Mouse (Mus musculus) heart, adult 2 months (tissue): ENCODE data around the gene Tnrc6a. TPM values are rescaled to one million over a fixed set of nuclear protein-coding genes. Genes with fewer than 3 reads are reported as not detected.

Experiments used
- DNase-seq, 2 experiments: peaks; one replicate each; pipeline ENCODE4 v3.0.0; 2021
- H3K27ac ChIP-seq: fragments of 200-600 bp; 2 replicates; pipeline ENCODE4 v1.8.1; 2022
- H3K27me3 ChIP-seq: fragments of 200-500 bp; 2 replicates; pipeline ENCODE4 v1.6.1; 2012; ENCODE audit warnings: mild to moderate bottlenecking, low read length, inconsistent platforms, mixed read lengths; ENCODE audit not compliant: control insufficient read depth, insufficient read depth
- H3K36me3 ChIP-seq: fragments of 200-500 bp; 2 replicates; pipeline ENCODE4 v1.6.1; 2012; ENCODE audit warnings: low read length, inconsistent platforms; ENCODE audit not compliant: control insufficient read depth, insufficient read depth
- H3K4me1 ChIP-seq: fragments of 200-500 bp; 2 replicates; pipeline ENCODE4 v1.6.1; 2011; ENCODE audit warnings: low read length; ENCODE audit not compliant: control insufficient read depth, insufficient read depth
- H3K4me3 ChIP-seq: fragments of 200-600 bp; 2 replicates; pipeline ENCODE4 v1.8.1; 2022
- H3K79me2 ChIP-seq: fragments of 200-500 bp; replicated peaks from 2 replicates; pipeline ENCODE4 v1.6.1; 2012; ENCODE audit warnings: mild to moderate bottlenecking, inconsistent platforms, low read length, moderate library complexity, mixed read lengths; ENCODE audit not compliant: control insufficient read depth, insufficient read depth
- H3K9ac ChIP-seq: fragments of 200-500 bp; 2 replicates; pipeline ENCODE4 v1.6.1; 2012; ENCODE audit warnings: low read depth, mild to moderate bottlenecking, control low read depth, inconsistent platforms, low read length, mixed read lengths
- CTCF ChIP-seq: fragments of 200-600 bp; IDR thresholded peaks from 2 replicates; pipeline ENCODE4 v1.8.1; 2022; ENCODE audit warnings: antibody characterized with exemption, mild to moderate bottlenecking, moderate library complexity
- EP300 ChIP-seq: fragments of 200-500 bp; IDR thresholded peaks from 2 replicates; pipeline ENCODE4 v1.6.1; 2011; ENCODE audit warnings: low read depth, low read length, control low read depth; ENCODE audit not compliant: insufficient read depth
- POLR2A ChIP-seq: fragments of 200-500 bp; IDR thresholded peaks from 2 replicates; pipeline ENCODE4 v1.6.1; 2011; ENCODE audit warnings: mild to moderate bottlenecking, low read depth, low read length, control low read depth; ENCODE audit not compliant: insufficient read depth
- WGBS: fragments of 180-500 bp; shearing (Covaris S2); methylation state at CpG from one replicate; pipeline ENCODE4 v1.1.7; 2018; 5-methylcytosine and 5-hydroxymethylcytosine counted together
- intact Hi-C: fragments of 180-260 bp; cut with DNase I; formaldehyde crosslinking; loops from one replicate; pipeline ENCODE4 v1.15.1; 2025
- polyA plus RNA-seq: library from polyadenylated mRNA; depleted of rRNA; stranded (reverse); fragments of >200 nt; gene quantifications from 2 replicates; pipeline ENCODE4 v1.2.3, GENCODE M21; 2012; rRNA removed
- total RNA-seq, 2 experiments: library from RNA; stranded (reverse); gene quantifications; 2 replicates each; pipeline ENCODE4 v1.2.3; 2021

The Tnrc6a gene
- total and polyA plus RNA-seq, 3 experiments: 22.8 to 34.2 (median 24.2) TPM

GRCm38 (mm10) chr7:123225159-123225558 lies 101.5 kb downstream of the Tnrc6a start:
- no peaks in the 10 kb centered on the region for H3K27me3 ChIP-seq
- H3K9ac ChIP-seq: no peak overlapping the region
- H3K79me2 ChIP-seq: no peaks in the 10 kb centered on the region
- H3K27ac ChIP-seq: no peak overlapping the region
- no peaks in the 10 kb centered on the region for H3K4me1 ChIP-seq
- TF ChIP-seq CTCF (no peak), POLR2A (no peak), EP300 (no peak)
- H3K4me3 ChIP-seq: no peak overlapping the region
- no peak for DNase-seq
- intact Hi-C loops: no loop called here
- 84% methylated on average over 4 of the region's 4 CpGs for WGBS
- no peaks in the 10 kb centered on the region for H3K36me3 ChIP-seq

DNA sequence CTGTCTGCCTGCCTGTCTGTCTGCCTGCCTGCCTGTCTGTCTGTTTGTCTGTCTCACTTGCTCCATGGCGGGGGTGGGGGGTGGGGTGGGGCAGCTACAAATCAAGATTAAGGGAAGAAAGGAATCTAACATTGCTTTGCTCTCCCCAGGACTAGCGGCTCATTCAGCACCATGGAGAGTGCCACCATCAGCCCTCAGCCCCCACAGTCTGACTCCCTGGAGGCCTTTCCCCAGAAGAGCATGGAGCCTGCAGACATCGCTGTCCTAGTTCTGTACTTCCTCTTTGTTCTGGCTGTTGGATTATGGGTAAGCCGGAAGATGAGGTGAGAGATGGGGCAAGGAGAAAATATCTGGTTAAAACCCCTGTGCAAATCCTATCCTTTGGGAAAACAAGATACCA lies 111.8 kb downstream of the Tnrc6a start:
- Histone ChIP-seq H3K4me1 (no peaks in the 10 kb centered on the region), H3K79me2 (no peaks in the 10 kb centered on the region), H3K27me3 (no peaks in the 10 kb centered on the region; the same call in 1 of the 2 replicates), H3K4me3 (no peak overlapping the region), H3K27ac (no peak overlapping the region), H3K36me3 (no peaks in the 10 kb centered on the region), H3K9ac (no peak overlapping the region)
- DNase-seq: no peak
- TF ChIP-seq POLR2A: no peak
- no peak for TF ChIP-seq CTCF
- TF ChIP-seq EP300: no peak
- intact Hi-C loops: no loop called here
- 17% methylated on average over 4 of the region's 4 CpGs for WGBS

GRCm38 (mm10) chr7:123238621-123239020 lies 114.9 kb downstream of the Tnrc6a start:
- Histone ChIP-seq H3K4me3 (no peak overlapping the region), H3K4me1 (no peaks in the 10 kb centered on the region), H3K27ac (no peak overlapping the region), H3K27me3 (no peaks in the 10 kb centered on the region; the same call in 1 of the 2 replicates), H3K9ac (no peak overlapping the region), H3K79me2 (no peaks in the 10 kb centered on the region), H3K36me3 (no peaks in the 10 kb centered on the region)
- TF ChIP-seq EP300 (no peak), POLR2A (no peak), CTCF (no peak)
- WGBS: 62% methylated on average over 4 of the region's 4 CpGs
- no peak for DNase-seq
- intact Hi-C loops: no loop called here

DNA sequence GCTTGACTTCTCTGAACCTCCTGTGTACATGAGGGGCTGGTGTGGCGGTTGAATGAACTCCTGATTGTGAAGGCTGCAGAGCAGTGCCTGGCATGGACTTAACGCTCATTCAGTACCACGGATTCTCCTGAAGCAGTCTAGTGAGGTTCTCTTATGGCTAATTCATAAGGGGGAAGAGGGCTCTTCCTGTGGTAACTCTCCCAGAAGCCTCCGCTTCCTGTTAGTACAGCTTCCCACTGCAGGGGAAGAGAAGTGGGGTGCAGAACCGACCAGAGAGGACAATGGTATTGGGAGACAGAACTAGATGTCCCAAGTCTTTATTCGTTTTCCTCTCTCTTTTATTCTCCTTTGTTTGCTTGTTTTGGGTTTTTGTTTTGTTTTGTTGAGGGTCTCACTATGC lies 116.4 kb downstream of the Tnrc6a start:
- 46% methylated on average over 6 of the region's 6 CpGs for WGBS
- Histone ChIP-seq H3K27ac (no peak overlapping the region), H3K4me1 (no peaks in the 10 kb centered on the region), H3K9ac (no peak overlapping the region), H3K79me2 (no peaks in the 10 kb centered on the region), H3K4me3 (no peak overlapping the region), H3K27me3 (no peaks in the 10 kb centered on the region; the same call in 1 of the 2 replicates), H3K36me3 (no peaks in the 10 kb centered on the region)
- TF ChIP-seq POLR2A (no peak), EP300 (no peak), CTCF (no peak)
- DNase-seq: no peak
- intact Hi-C loops: no loop called here

DNA sequence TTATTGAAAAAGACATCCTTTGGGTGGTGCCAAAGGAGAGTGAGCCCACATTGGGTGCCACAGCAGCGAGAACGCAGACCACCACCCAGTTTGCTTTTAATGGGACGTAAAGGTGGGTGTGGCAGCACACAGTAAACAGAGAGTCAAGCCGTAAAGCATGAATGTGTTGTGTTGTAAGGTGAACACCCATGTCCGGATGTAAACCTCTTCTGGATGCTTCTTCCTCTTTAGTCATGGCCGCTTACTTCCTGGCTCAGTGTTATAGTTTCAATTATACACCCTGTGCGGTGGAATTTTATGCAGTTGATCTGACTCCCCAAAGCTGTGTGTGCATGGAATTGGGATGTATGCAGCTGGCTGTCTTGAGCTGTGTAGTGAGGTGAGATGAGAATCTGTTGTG lies 118.6 kb downstream of the Tnrc6a start:
- Histone ChIP-seq H3K27me3 (no peaks in the 10 kb centered on the region), H3K4me3 (no peak overlapping the region), H3K36me3 (no peaks in the 10 kb centered on the region), H3K4me1 (no peaks in the 10 kb centered on the region), H3K9ac (no peak overlapping the region), H3K79me2 (no peaks in the 10 kb centered on the region), H3K27ac (no peak overlapping the region)
- 87% methylated on average over 7 of the region's 7 CpGs for WGBS
- intact Hi-C loops: no loop called here
- DNase-seq: no peak
- TF ChIP-seq POLR2A (no peak), CTCF (no peak)

GRCm38 (mm10) chr7:123244833-123245232 lies 121.1 kb downstream of the Tnrc6a start:
- H3K27ac ChIP-seq: no peak overlapping the region
- no peaks in the 10 kb centered on the region for H3K4me1 ChIP-seq
- WGBS: 27% methylated on average over 1 of the region's 1 CpGs
- no peaks in the 10 kb centered on the region for H3K27me3 ChIP-seq
- H3K9ac ChIP-seq: no peak overlapping the region
- DNase-seq: no peak
- no peak overlapping the region for H3K4me3 ChIP-seq
- intact Hi-C loops: no loop called here
- no peak for TF ChIP-seq EP300
- TF ChIP-seq POLR2A: no peak
- no peak for TF ChIP-seq CTCF
- no peaks in the 10 kb centered on the region for H3K79me2 ChIP-seq
- H3K36me3 ChIP-seq: no peaks in the 10 kb centered on the region

Other genes with a start within 250 kb of the Tnrc6a start
- gene Rbbp6, start 158.2 kb upstream of the Tnrc6a start, total RNA-seq: 10 to 100 TPM; 28.9 to 29.8 TPM
- gene Rbbp6, start 158.2 kb upstream of the Tnrc6a start, polyA plus RNA-seq: 9.0 and 21.2 TPM in 2 replicates
- not detected for gene Slc5a11, start 90.9 kb downstream of the Tnrc6a start, total RNA-seq
- 0.10 TPM in 1 of 2 replicates, not detected in the other for gene Slc5a11, start 90.9 kb downstream of the Tnrc6a start, polyA plus RNA-seq
- 10 to 100 TPM; 21.7 to 22.0 TPM for gene Lcmt1, start 245.9 kb downstream of the Tnrc6a start, total RNA-seq
- 18.5 and 22.2 TPM in 2 replicates for gene Lcmt1, start 245.9 kb downstream of the Tnrc6a start, polyA plus RNA-seq
- gene Arhgap17, start 246.0 kb downstream of the Tnrc6a start, total RNA-seq: 10 to 100 TPM; 14.6 to 17.0 TPM
- 10.0 and 13.8 TPM in 2 replicates for gene Arhgap17, start 246.0 kb downstream of the Tnrc6a start, polyA plus RNA-seq